In genomic region chr3:154274681-154275080, GRCm38 (mm10) we compare ENCODE assay signal across 26 mouse cellular contexts. TPM values are rescaled to one million over a fixed set of nuclear protein-coding genes. Genes with fewer than 3 reads are reported as not detected.
DNase-seq lines count a peak whose midpoint lies in the region; ATAC-seq and TF ChIP-seq lines count a peak whose summit lies in the region.
"Had no signal": no experiment of that assay in that cellular context is flagged by ENCODE, and none has a peak within 500 bp of the region (broad histone marks: within the 10 kb centered on the region; RNA-seq: fewer than 3 reads in every experiment).

No protein-coding gene starts in this region.

- H3K9me3 ChIP-seq in lung, embryonic 14.5 days (ENCODE audit: low read depth, low read length): no peaks in the 10 kb centered on the region
- no peaks in the 10 kb centered on the region for H3K9me3 ChIP-seq in lung, postnatal 0 days (ENCODE audit: low read length)
- H3K9me3 ChIP-seq: embryonic facial prominence, embryonic 13.5 days; embryonic facial prominence, embryonic 15.5 days; forebrain, embryonic 10.5 days; forebrain, embryonic 12.5 days had no signal

- peak; percentile 5 for DNase-seq in embryo, embryonic 10.5 days (ENCODE audit: low spot score)
- no peak for DNase-seq in embryo, embryonic 9.5 days (ENCODE audit: extremely low spot score)
- DNase-seq in lung, embryonic 14.5 days: peak; percentile 51
- no peak for DNase-seq in lung, postnatal 0 days (ENCODE audit: low spot score)
- DNase-seq in left cerebral cortex, postnatal 4 days: no peak
- DNase-seq: adrenal gland, adult 2 months; adrenal gland, postnatal 10 days; adrenal gland, postnatal 25 days; B cell, adult 2 months; cerebellum, adult 11 months; cerebellum, adult 18-20 months; cerebellum, adult 8-10 months; cerebellum, adult 9-11 months; cerebellum, postnatal 14 days; cerebellum, postnatal 36 days had no signal

- H3K4me3 ChIP-seq in lung, embryonic 14.5 days (ENCODE audit: low read depth, low read length): no peak overlapping the region
- H3K4me3 ChIP-seq in lung, postnatal 0 days (ENCODE audit: low read depth, low read length): no peak overlapping the region
- H3K4me3 ChIP-seq: embryonic facial prominence, embryonic 13.5 days; embryonic facial prominence, embryonic 15.5 days; erythroblast, embryonic 14.5 days; forebrain, embryonic 10.5 days; forebrain, embryonic 12.5 days had no signal

- TF ChIP-seq CTCF in lung, embryonic 14.5 days (IDR thresholded peaks at IDR 0.05; ENCODE audit: low read depth): no peak
- TF ChIP-seq CTCF in lung, postnatal 0 days (IDR thresholded peaks at IDR 0.05): no peak

- no peak overlapping the region for H3K27ac ChIP-seq in lung, embryonic 14.5 days (ENCODE audit: low read depth)
- no peak overlapping the region for H3K27ac ChIP-seq in lung, postnatal 0 days (ENCODE audit: low read length)
- H3K27ac ChIP-seq: embryonic facial prominence, embryonic 13.5 days; embryonic facial prominence, embryonic 15.5 days; forebrain, embryonic 10.5 days; forebrain, embryonic 12.5 days had no signal

- H3K27me3 ChIP-seq in lung, embryonic 14.5 days (ENCODE audit: insufficient read depth, low read length): no peaks in the 10 kb centered on the region
- peaks cover 9% of the 10 kb centered on the region; the same call in 1 of the 2 replicates for H3K27me3 ChIP-seq in lung, postnatal 0 days (replicated peaks; ENCODE audit: insufficient read depth, low read length)
- H3K27me3 ChIP-seq: CH12.LX; embryonic facial prominence, embryonic 15.5 days had no signal

- WGBS in lung, embryonic 14.5 days: 44% methylated on average over 3 of the region's 3 CpGs
- 62% methylated on average over 3 of the region's 3 CpGs for WGBS in lung, postnatal 0 days

- no peaks in the 10 kb centered on the region for H3K4me1 ChIP-seq in lung, embryonic 14.5 days (ENCODE audit: insufficient read depth)
- no peaks in the 10 kb centered on the region for H3K4me1 ChIP-seq in lung, postnatal 0 days (ENCODE audit: insufficient read depth, low read depth, low read length)
- H3K4me1 ChIP-seq: embryonic facial prominence, embryonic 13.5 days had no signal

- H3K4me2 ChIP-seq in lung, embryonic 14.5 days: no peak overlapping the region
- no peak overlapping the region for H3K4me2 ChIP-seq in lung, postnatal 0 days (replicated peaks; ENCODE audit: low read depth, low read length)
- H3K4me2 ChIP-seq: embryonic facial prominence, embryonic 13.5 days; embryonic facial prominence, embryonic 15.5 days; forebrain, embryonic 12.5 days had no signal

- no peaks in the 10 kb centered on the region for H3K36me3 ChIP-seq in lung, embryonic 14.5 days (ENCODE audit: insufficient read depth)
- H3K36me3 ChIP-seq in lung, postnatal 0 days (ENCODE audit: insufficient read depth, low read length): no peaks in the 10 kb centered on the region
- H3K36me3 ChIP-seq: embryonic facial prominence, embryonic 13.5 days; embryonic facial prominence, embryonic 15.5 days; forebrain, embryonic 10.5 days; forebrain, embryonic 12.5 days; G1E had no signal

- TF ChIP-seq EP300 in lung, postnatal 0 days (IDR thresholded peaks at IDR 0.05): no peak

- no peak overlapping the region for H3K9ac ChIP-seq in lung, embryonic 14.5 days
- H3K9ac ChIP-seq in lung, postnatal 0 days (replicated peaks; ENCODE audit: low read depth): no peak overlapping the region
- H3K9ac ChIP-seq: embryonic facial prominence, embryonic 13.5 days; embryonic facial prominence, embryonic 15.5 days; forebrain, embryonic 12.5 days had no signal

- intact Hi-C loops in left cerebral cortex, postnatal 4 days (cut with DNase I): no loop called here

- no peak for ATAC-seq in lung, embryonic 14.5 days (ENCODE audit: insufficient read depth)
- no peak for ATAC-seq in lung, postnatal 0 days
- ATAC-seq: CD4-positive, CD25-positive, alpha-beta regulatory T cell, adult 4 months; forebrain, embryonic 14.5 days; forebrain, embryonic 16.5 days had no signal

RNA-seq across cellular contexts. Expression of gene Lhx8, which starts 55.8 kb away (rescaled TPM):
- not detected in 2 replicates for polyA plus RNA-seq in lung, embryonic 14.5 days (2014; fragmentation: Nextera tagmentation; extraction: Ambion mirVana)
- polyA plus RNA-seq in lung, postnatal 0 days (2015; fragmentation: Nextera tagmentation; extraction: Ambion mirVana): not detected in 2 replicates
- total RNA-seq in left cerebral cortex, postnatal 4 days (2021): 1 to 10 TPM; 1.7 to 4.8 TPM
- total RNA-seq: adrenal gland, postnatal 25 days; CH12.LX; common myeloid progenitor, adult 5-6 weeks had no signal
- polyA plus RNA-seq: CD4-positive, CD25-positive, alpha-beta regulatory T cell, adult 4 months; erythroblast, embryonic 14.5 days; G1E had no signal

Comparison
In these comparisons a context has a peak if more than half of its experiments do, and no peak if none do; other contexts are left out.
1. DNase-seq: peak in embryo, embryonic 10.5 days (single experiment) and lung, embryonic 14.5 days (single experiment); none in embryo, embryonic 9.5 days (single experiment), lung, postnatal 0 days (single experiment) and left cerebral cortex, postnatal 4 days (single experiment).